Mouse (Mus musculus): ENCODE data around the gene Utp11. TPM values are rescaled to one million over a fixed set of nuclear protein-coding genes. Genes with fewer than 3 reads are reported as not detected.

Utp11 gene
- polyA plus RNA-seq, 3 experiments from 2014 or later: 84.4 to 92.4 (median 85.0) TPM

DNA sequence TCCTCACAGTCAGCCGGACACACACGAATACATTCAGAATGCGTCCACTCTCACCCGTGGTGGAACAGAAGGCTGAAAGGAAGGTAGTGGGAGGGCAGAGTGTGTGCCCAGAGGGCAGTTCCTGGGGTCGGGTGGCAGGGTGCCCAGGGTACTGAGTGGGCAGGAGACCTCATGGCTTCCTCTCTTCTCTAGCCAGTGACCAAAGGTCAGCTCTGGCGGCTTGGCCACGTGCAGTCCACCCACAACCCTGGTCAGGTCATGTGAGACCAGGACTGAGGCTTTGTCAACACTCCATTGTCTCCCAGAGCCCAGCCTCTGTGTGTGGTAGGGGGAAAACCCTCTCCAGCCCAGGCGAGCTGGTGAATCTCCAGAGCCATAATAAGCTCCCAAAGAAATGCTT is 23.2 kb downstream of the Utp11 start:
- ATAC-seq: no peak

DNA sequence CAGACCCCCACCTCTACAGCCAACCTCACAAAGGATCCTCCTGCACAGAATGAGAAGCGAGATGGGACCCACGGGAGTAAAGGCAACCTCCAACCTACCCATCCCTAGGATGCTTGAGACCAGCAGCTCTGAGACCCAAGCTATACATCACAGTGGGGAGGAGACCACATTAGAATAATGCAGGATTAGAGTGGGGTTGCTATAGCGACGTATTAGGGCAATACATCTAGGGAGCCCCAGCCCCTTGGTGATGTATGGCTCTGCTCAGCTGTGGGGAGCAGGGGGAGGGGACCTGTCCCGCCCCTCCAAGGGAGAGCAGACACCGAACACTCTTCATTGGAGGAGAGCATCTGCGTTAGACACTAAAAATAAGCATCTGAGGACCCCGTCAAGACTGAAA is 25.3 kb downstream of the Utp11 start:
- no peak for ATAC-seq

DNA sequence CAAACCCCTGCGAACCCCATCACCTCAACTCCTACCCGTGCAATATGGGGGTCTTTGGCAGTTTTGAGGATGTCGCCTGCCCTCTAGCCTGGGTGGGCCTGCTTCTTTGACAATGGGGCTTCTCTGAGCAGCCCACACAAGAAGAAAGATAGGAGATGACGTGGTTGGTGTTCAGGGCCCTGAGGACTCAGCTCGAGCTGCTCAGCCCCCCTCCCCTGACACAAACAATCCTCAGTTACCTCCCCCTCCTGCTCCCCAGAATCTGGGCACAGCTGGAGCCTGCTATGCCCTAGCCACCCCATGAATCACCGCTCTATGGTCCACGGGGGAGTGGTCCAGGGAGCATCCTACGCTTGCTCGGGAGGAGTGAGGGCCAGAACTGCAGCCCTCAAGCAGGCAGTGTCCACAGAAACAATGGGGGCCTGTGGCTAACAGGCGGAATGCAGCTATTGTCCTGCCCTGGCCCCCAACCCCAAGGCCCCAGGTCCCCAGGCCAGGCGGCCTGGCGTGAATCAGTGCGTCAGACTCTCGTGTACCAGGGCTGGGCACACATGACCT is 25.8 kb downstream of the Utp11 start:
- no peak for ATAC-seq

DNA sequence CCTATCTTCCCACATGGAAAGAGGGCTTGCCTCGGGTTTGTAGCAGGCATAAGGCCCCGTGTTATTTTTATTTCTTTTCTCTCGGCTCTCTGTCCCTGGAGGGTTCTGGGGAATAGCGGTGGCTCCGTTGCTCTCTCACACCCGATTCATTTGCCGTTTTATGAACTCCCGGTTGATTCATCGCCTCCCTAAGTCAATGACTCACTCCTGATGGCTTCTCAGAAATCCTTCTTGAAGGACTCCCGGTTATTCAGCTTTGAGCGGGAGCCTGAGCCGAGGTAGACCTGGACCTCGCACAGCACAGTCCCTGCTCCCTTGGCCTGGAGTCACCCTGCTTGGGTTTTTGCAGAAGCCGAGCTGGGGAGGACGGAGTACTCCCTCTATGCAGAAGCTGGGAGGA is 28.8 kb downstream of the Utp11 start:
- ATAC-seq: no peak

DNA sequence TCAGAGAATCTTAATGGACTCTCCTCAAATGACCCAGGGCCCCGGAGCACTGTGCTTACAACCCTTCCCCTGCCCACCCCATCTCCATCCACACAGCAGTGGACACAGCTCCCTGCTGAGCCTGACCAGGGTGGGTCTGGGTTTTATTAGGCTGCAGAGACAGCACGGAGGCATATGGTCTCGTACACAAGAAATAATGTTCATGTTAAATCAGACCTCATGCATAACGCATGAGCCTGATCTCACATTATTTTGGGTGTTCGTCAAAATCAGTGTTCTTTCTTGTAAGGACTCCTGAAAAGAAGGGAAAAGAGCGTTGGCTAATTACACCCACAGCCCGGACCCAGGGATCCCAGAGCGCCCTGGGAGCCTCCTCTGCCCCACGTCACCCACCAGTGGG is 29.2 kb downstream of the Utp11 start:
- no peak for ATAC-seq

DNA sequence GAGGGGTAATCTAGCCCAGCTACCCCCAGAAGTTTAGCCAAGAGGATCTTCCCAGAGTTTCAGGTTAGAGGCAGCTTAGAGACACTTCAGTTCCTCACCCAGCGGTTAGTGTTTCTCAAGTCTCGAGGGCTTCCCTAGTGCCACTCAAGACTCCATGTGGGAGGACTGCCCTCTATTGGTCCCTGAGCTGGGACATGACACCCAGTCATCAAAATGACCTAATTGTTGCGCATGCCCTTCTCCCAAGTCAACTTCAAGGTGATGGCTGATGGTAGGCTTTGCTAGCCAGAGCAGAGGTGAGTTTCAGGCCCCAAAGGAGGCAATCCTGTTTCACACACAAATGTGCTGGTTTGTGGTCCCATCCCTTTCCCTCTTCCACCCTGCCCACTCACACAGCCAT is 30.4 kb downstream of the Utp11 start:
- no peak for ATAC-seq

DNA sequence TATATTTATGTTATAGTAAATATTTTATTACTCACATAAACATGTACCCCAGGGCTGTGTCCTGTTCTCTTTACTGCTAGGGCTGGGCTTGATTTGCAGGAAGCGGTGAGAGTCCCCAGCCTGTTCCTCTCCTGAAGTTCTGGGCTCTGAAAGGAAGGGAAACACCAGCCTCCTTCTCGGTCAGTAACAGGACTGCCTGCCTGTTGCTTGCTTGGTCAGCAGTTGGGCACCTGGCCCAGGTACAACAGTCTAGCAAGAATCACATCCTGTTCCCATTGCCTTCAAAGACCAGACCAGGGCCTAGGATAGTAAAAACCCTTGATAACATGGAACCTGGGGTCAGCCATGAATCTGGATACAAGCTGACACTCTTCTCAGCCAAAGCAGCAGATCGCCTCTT is 32.8 kb downstream of the Utp11 start:
- ATAC-seq: no peak

DNA sequence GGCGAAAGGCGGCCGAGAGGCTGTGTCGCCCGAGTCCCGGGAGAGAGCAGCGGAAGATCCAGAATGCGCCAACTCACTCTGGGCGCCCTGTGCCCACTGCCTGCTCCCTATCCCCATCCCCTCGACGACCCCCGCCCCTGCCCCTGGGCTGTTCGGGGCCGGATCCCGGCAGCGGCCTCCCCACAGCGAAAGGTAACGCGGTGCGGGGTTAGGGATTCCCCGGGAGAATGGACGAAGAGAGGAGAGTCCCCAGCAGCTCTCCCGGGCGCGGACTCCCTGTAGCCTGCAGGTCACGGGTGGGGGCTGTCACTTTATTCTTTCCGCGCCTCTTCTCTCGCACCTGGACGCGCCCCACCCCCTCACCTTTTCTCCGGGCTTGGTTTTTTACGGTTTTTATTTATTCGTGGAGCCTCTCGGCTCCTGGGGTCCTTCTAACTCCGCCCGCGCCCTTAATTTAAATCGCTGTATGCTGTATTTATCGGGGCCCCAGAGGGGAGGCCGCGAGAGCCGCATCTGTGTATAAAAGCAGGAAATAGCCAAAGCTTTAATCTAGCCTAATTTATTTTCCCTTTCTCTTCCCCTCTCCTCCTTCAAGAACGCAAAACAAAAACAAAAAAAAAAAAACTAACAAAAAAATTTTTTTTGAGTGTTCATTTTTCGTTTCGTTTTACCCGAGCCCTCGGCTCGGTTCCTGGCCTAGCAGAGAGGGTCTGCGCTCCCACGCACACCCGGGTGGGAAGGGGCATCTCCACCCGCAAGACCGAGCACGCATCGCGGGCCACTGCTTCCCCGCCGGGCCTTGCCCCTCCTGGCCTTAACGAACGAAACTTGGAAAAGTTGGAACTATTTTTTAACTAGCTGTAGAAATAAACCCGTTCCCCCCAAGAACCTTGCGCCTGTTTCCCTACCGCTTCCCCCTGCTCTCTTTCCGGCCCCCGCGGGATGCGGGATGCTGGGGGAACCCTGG is 33.9 kb downstream of the Utp11 start:
- no peak for ATAC-seq

DNA sequence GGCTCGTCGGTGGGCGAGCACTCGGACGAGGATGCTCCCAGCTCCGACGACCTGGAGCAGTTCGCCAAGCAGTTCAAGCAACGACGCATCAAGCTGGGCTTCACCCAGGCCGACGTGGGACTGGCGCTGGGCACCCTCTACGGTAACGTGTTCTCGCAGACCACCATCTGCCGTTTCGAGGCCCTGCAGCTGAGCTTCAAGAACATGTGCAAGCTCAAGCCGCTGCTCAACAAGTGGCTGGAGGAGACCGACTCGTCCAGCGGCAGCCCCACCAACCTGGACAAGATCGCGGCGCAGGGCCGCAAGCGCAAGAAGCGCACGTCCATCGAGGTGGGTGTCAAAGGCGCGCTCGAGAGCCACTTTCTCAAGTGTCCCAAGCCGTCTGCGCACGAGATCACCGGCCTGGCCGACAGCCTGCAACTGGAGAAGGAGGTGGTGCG is 35.0 kb downstream of the Utp11 start:
- ATAC-seq: no peak

DNA sequence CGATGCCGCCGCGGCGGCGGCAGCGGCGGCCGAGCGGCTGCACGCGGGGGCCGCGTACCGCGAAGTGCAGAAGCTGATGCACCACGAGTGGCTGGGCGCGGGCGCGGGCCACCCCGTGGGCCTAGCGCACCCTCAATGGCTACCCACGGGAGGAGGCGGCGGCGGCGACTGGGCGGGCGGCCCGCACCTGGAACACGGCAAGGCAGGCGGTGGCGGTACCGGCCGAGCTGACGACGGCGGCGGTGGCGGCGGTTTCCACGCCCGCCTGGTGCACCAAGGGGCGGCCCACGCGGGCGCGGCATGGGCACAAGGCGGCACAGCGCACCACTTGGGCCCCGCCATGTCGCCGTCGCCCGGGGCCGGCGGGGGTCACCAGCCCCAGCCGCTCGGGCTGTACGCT is 35.6 kb downstream of the Utp11 start:
- no peak for ATAC-seq

DNA sequence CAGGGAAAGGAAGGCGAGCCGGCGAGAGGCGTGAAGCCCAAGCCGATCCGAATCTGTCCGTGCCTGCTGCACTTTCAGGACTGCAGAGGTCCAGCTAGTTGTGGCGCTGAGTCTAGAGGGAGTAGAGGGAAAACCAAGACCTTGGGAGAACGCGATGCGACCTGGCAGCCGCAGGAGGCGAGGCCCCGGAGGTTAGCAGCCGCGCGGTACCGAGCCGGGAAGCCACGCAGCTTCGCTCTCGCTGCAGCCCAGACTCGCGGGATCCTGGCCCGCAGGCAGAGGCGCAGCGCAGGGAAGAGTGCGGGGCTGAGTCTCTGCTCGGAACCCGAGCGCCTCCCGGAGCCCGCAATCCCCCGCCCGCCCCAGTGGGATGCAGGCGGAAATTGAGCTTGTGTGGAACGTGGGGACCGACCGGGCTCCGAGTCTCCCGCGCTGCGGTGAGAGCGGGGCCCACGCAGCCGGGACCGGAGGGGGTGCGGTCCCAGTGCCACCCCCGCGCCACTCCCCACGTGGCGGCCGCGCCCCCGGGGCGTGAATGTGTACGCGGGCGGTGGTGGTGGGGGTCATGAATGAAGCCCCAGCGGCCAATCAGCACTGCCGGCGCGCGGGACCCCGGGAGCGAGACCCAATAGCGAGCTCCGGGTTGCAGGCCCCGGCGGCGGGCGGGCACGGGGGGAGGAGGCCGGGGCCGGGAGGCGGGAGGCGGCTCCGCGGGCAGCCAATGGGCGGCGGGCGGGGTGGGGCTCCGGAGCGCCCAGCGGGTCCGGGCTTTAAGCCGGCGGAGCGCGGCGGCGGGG is 36.3 kb downstream of the Utp11 start:
- peak; percentile 49 for ATAC-seq

DNA sequence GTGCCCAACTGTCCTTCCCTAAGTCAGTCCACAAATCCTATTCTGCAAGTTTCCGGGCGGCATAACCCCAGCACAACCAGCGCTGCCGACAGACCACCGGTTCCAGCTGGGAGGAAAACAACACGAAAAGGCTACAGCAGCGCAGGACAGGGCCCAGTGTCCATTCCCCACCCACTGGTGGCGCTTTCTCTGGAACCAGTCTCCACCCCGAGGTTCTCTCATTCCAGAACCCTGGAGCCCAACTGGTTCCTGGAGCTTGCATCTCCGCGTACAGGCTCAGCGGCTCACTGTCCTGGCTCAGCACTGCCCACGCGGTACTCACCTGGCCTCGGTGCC is 36.9 kb downstream of the Utp11 start, which contains the start of gene Pou3f1:
Pou3f1 (plus strand) TSS at position 290 of the 336 bp plus-strand sequence.
- peak; percentile 11 for ATAC-seq

DNA sequence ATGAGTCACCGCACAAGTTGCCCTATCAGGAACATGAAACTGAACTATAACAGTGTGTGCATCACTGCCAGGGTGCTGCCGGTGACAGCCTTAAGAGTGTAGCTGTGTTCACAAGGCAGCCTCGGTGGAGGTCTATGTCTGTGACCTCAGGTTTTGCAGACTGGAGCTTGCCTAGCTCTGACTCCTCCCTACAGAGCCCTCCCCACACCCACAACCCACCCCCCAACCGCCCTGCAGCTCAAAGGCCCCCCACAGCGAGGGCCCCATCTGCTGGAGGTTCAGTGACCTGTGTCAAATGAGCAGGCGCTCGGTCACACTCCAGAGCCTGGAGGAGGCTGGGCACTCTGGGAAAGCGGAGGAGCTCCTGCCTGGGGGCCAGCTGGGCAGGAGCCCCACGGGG is 40.5 kb downstream of the Utp11 start:
- no peak for ATAC-seq

DNA sequence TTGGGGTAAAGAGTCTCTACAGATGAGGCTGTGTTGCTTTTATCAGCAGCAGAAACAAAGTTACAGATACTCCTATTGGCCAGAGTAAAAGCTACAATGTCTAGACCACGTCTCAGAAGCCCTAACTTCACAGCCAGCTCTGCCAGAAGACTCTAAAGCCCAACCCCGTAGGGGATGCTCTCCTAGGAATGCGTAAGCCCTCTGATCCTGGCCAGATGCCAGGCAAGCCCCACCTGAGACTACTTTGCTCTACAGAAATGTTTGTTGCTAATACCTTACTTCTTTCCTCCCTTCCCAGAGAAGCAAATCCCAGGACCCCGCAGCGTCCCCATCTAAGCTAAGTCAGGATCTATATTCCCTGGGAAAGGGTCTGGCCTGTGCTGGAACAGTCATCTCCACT is 45.5 kb downstream of the Utp11 start:
- ATAC-seq: no peak

DNA sequence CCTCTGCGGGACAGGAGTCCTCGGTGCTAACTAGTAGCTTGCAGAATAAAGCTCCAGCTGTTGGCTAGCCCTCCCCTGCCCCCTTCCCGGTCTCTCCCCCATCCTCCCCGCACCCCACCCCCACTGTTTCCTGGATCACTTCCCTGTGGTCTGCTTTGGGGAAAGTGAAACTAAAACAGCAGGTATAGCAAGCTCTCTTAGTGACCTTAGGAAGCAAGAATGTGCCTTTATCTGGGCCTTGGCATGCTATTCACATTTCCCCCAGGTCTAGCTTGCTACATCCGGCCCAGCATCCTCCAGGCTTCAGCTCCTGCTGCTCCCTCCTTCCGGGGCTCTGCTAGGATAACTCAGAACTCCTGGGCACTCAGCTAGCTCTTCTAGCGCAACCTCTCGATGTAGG is 46.8 kb downstream of the Utp11 start:
- ATAC-seq: peak; percentile 28

DNA sequence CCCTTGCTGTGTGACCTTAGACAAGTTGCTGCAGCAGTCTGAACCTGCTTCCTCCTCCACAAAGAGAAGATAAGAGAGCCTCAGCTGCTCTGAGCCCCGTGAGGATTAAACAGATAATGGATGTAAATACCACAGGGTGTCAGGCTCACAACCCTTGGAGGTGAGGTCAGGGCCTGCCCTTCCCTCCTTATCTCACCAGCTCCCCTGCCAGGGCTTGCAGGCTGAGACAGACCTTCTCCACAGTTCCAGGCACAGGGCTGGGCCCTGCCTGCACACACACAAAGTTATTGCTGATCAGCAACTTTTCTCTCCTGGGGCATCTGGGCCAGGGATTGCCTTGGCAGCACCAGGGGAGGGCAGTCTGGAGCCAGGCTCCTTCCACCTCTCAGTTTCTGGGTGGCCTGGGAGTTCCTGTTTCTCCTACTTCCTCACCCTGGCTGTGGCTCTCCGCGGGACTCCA is 48.4 kb downstream of the Utp11 start:
- no peak for ATAC-seq

DNA sequence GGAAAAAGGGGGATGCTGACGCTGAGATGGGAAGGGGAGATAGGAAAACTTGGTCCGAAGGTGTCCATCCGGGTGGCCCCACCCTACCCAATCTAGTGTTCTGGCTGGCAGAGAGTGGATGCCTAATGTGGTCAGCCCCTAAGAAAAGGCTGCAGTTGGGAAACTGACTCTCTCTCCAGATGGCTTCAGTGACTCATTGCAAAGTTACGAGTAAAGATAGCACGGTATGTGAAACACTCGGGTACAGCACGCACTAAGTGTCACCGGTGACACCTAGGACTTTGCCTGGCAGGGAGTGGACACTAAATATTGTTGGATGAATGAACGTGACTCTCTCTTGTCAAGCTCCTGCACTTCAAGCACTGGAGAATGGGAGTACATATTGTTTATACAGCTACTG is 49.5 kb downstream of the Utp11 start:
- ATAC-seq: no peak

DNA sequence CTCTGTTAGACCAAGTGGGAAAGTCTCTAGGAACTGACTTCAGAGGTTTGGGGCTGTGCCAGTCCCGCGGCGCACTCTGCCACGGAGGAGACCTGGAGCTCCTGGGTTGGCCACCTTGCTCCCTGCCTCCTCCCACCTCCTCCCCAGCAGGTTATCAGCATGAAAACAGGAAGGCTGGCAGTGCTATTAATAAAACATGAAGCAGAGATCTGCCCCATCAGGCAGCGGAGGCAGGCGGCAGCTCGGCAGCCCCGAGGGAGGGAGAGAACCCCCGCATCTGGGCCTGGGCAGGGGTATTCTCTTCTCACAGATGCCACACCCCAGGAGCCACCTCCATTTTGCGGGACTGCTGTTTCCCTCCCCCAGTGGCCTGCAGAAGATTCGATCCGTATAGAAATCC is 53.7 kb downstream of the Utp11 start:
- no peak for ATAC-seq

DNA sequence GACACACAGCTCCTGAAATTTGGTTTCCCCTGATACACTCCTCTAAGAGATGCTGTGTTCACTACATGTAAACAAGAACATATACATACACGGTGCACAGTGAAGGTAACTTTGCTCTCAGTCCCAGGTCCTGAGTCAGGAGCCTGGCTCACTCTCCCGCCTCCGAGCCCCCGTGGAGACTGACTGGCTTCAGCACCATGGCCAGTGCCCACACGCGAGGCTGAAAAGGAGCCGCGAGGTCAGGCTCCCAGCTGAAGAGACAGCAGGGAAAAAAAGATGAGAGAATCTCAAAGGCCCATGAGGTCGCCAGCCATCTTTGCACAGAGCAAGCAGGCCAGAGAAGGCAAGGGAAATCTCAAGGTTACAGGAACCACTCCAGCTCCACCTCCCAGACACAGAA is 60.1 kb downstream of the Utp11 start:
- ATAC-seq: no peak

DNA sequence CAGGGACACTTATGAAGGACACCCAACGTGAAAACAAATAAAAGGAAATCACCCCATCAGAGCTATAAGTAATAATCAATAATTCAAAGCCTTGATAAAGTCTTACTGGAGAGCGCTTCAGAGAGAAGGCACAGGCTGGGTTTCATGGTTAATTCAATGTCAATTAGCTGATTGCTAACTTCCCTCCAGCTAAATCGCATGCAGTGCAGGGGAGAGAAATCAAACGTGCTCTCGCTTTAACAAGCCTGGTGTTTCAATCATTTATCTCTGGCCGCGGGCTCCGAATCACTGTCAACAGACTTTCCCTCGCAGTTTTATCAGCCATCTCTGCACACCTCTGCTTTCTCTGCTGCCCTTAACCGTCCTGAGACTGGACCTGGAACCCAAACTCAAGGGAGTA is 60.5 kb downstream of the Utp11 start:
- ATAC-seq: no peak

DNA sequence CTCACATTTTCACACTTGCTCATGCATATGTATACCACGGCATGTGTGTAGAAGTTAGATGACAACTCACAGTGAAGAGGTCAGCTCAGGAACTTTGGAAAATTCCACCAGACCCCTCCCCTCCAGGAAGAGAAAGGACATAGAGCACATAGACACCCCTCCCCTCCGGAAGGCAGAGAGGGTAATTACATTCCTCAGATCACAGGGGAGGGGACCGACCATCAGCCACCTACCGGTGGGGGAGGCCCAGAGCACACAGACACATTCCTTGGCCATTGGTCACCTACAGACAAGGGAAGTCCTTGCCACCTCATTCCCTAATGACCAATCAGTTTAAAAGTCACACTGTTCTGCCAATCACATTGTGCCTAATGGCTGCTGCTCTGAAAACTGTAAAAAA is 61.9 kb downstream of the Utp11 start:
- no peak for ATAC-seq

Measured in inflammation-experienced regulatory T-cells, adult 6 months (primary cell).